ENCODE assay signal across 28 mouse cellular contexts in genomic region chr15:79079567-79079966, GRCm38 (mm10). TPM values are rescaled to one million over a fixed set of nuclear protein-coding genes. Genes with fewer than 3 reads are reported as not detected.
DNase-seq lines count a peak whose midpoint lies in the region; ATAC-seq and TF ChIP-seq lines count a peak whose summit lies in the region.
"Had no signal": no experiment of that assay in that cellular context is flagged by ENCODE, and none has a peak within 500 bp of the region (broad histone marks: within the 10 kb centered on the region; RNA-seq: fewer than 3 reads in every experiment).

No protein-coding gene starts in this region.

- no peak overlapping the region for H3K9ac ChIP-seq in kidney, postnatal 0 days (ENCODE audit: low read depth, low read length)
- H3K9ac ChIP-seq in ES-Bruce4 (ENCODE audit: low read depth, poor library complexity, severe bottlenecking), result no peak overlapping the region
- no peak overlapping the region for H3K9ac ChIP-seq in hindbrain, embryonic 16.5 days (ENCODE audit: low read depth, low read length)
- H3K9ac ChIP-seq: embryonic facial prominence, embryonic 13.5 days; embryonic facial prominence, embryonic 15.5 days; forebrain, embryonic 12.5 days had no signal

- H3K4me3 ChIP-seq in kidney, postnatal 0 days (replicated peaks; ENCODE audit: low read depth, low read length), result no peak overlapping the region
- 0 out of 2 replicates have a peak overlapping the region, but pooled peaks have one; percentile 19 for H3K4me3 ChIP-seq in ES-Bruce4 (ENCODE audit: low read depth, low read length)
- no peak overlapping the region for H3K4me3 ChIP-seq in brown adipose tissue, adult 24 weeks (ENCODE audit: insufficient read depth, low read depth, low read length)
- no peak overlapping the region for H3K4me3 ChIP-seq in hindbrain, embryonic 16.5 days (ENCODE audit: low read length)
- H3K4me3 ChIP-seq: embryonic facial prominence, embryonic 13.5 days; embryonic facial prominence, embryonic 15.5 days; erythroblast, embryonic 14.5 days; forebrain, embryonic 10.5 days; forebrain, embryonic 12.5 days had no signal

- peaks cover 7% of the 10 kb centered on the region; the same call in 1 of the 2 replicates for H3K4me1 ChIP-seq in kidney, postnatal 0 days (replicated peaks; ENCODE audit: insufficient read depth, low read length)
- H3K4me1 ChIP-seq in ES-Bruce4 (ENCODE audit: control insufficient read depth, insufficient read depth, low read length), result peaks cover 4% of the 10 kb centered on the region
- H3K4me1 ChIP-seq in brown adipose tissue, adult 24 weeks (ENCODE audit: control insufficient read depth, insufficient read depth, insufficient read length, low read length), result peaks cover 11% of the 10 kb centered on the region
- H3K4me1 ChIP-seq in hindbrain, embryonic 16.5 days (ENCODE audit: control insufficient read depth, insufficient read depth, low read depth, low read length), result peaks cover 14% of the 10 kb centered on the region

- peaks cover 58% of the 10 kb centered on the region for H3K36me3 ChIP-seq in kidney, postnatal 0 days (ENCODE audit: insufficient read depth, low read length)
- H3K36me3 ChIP-seq in ES-Bruce4 (ENCODE audit: control insufficient read depth, insufficient read depth, low read length, poor library complexity, severe bottlenecking), result peaks cover 79% of the 10 kb centered on the region
- peaks cover 53% of the 10 kb centered on the region for H3K36me3 ChIP-seq in hindbrain, embryonic 16.5 days (ENCODE audit: control insufficient read depth, insufficient read depth, low read length)

- no peak overlapping the region for H3K27ac ChIP-seq in kidney, postnatal 0 days
- peak overlapping the region; percentile 15 for H3K27ac ChIP-seq in ES-Bruce4 (ENCODE audit: insufficient read depth, low read length)
- H3K27ac ChIP-seq in brown adipose tissue, adult 24 weeks (replicated peaks; ENCODE audit: low read depth, low read length), result 0 out of 2 replicates have a peak overlapping the region, but pooled peaks have one; percentile 2
- H3K27ac ChIP-seq in hindbrain, embryonic 16.5 days (ENCODE audit: low read depth, low read length), result no peak overlapping the region
- H3K27ac ChIP-seq: embryonic facial prominence, embryonic 13.5 days; embryonic facial prominence, embryonic 15.5 days; forebrain, embryonic 10.5 days; forebrain, embryonic 12.5 days had no signal

- H3K27me3 ChIP-seq in kidney, postnatal 0 days (ENCODE audit: insufficient read depth, low read length), result no peaks in the 10 kb centered on the region
- H3K27me3 ChIP-seq in ES-Bruce4 (ENCODE audit: control insufficient read depth, insufficient read depth, low read length, poor library complexity, severe bottlenecking), result no peaks in the 10 kb centered on the region
- H3K27me3 ChIP-seq in hindbrain, embryonic 16.5 days (replicated peaks; ENCODE audit: control insufficient read depth, insufficient read depth, low read length), result no peaks in the 10 kb centered on the region
- H3K27me3 ChIP-seq: embryonic facial prominence, embryonic 13.5 days; embryonic facial prominence, embryonic 15.5 days; forebrain, embryonic 12.5 days; Patski had no signal

- no peak for TF ChIP-seq EP300 in ES-Bruce4 (IDR thresholded peaks at IDR 0.05; ENCODE audit: insufficient read depth, low read depth, low read length)

- 79% methylated on average over 7 of the region's 7 CpGs for WGBS in kidney, postnatal 0 days
- WGBS in hindbrain, embryonic 16.5 days, result 97% methylated on average over 7 of the region's 7 CpGs

- no peak for DNase-seq in kidney, postnatal 0 days (ENCODE audit: low spot score)
- DNase-seq in kidney, postnatal 14 days, result no peak
- DNase-seq in thymus, postnatal 14 days, result no peak
- DNase-seq: adrenal gland, adult 8-10 months; adrenal gland, postnatal 14 days; adrenal gland, postnatal 36 days; cerebellum, adult 11 months; cerebellum, adult 18-20 months; cerebellum, adult 8-10 months; cerebellum, adult 9-11 months; cerebellum, postnatal 14 days; cerebellum, postnatal 36 days; embryo, embryonic 11 days had no signal

- TF ChIP-seq CTCF in kidney, postnatal 0 days (IDR thresholded peaks at IDR 0.05; ENCODE audit: low read depth), result no peak
- no peak for TF ChIP-seq CTCF in ES-Bruce4 (IDR thresholded peaks at IDR 0.05; ENCODE audit: low read depth, low read length)

- H3K9me3 ChIP-seq in kidney, postnatal 0 days (replicated peaks; ENCODE audit: low read length), result no peaks in the 10 kb centered on the region
- no peaks in the 10 kb centered on the region for H3K9me3 ChIP-seq in ES-Bruce4 (replicated peaks; ENCODE audit: control insufficient read depth, insufficient read depth, low read length, poor library complexity, severe bottlenecking)
- H3K9me3 ChIP-seq in hindbrain, embryonic 16.5 days (ENCODE audit: control insufficient read depth, low read length), result no peaks in the 10 kb centered on the region
- H3K9me3 ChIP-seq: embryonic facial prominence, embryonic 13.5 days; embryonic facial prominence, embryonic 15.5 days; forebrain, embryonic 10.5 days; forebrain, embryonic 12.5 days; G1E had no signal

- TF ChIP-seq POLR2A in ES-Bruce4 (IDR thresholded peaks at IDR 0.05; ENCODE audit: insufficient read depth, low read length), result no peak

- H3K4me2 ChIP-seq in kidney, postnatal 0 days (ENCODE audit: low read length), result no peak overlapping the region
- no peak overlapping the region for H3K4me2 ChIP-seq in hindbrain, embryonic 16.5 days (ENCODE audit: low read length)
- H3K4me2 ChIP-seq: embryonic facial prominence, embryonic 13.5 days; embryonic facial prominence, embryonic 15.5 days; forebrain, embryonic 12.5 days had no signal

- ATAC-seq in kidney, postnatal 0 days (replicated peaks; ENCODE audit: low FRiP score, low read depth), result 0 out of 2 replicates have a peak, but pooled peaks have one; percentile 49
- no peak for ATAC-seq in hindbrain, embryonic 16.5 days
- ATAC-seq: activated CD4-positive, CD25-positive, alpha-beta regulatory T cell, adult 4 months; forebrain, embryonic 14.5 days; forebrain, embryonic 16.5 days; Patski had no signal

RNA-seq across cellular contexts. Expression of gene Eif3l, which starts 4.6 kb away (rescaled TPM):
- polyA plus RNA-seq in kidney, postnatal 0 days (2015; fragmentation: Nextera tagmentation; extraction: Ambion mirVana), result 199 and 218 TPM in 2 replicates
- polyA plus RNA-seq in ES-Bruce4 (2011; ENCODE audit: insufficient read depth, insufficient read length, low read depth, missing spikeins), result 598 and 608 TPM in 2 replicates
- 177 and 198 TPM in 2 replicates for polyA plus RNA-seq in brown adipose tissue, adult 24 weeks (2012; ENCODE audit: insufficient read depth, insufficient read length, missing spikeins)
- 174 and 177 TPM in 2 replicates for polyA plus RNA-seq in hindbrain, embryonic 16.5 days (2015; fragmentation: Nextera tagmentation; extraction: Ambion mirVana)

RNA-seq across cellular contexts. Expression of gene Ankrd54, which starts 16.9 kb away (rescaled TPM):
- 42.5 and 42.6 TPM in 2 replicates for polyA plus RNA-seq in kidney, postnatal 0 days (2015; fragmentation: Nextera tagmentation; extraction: Ambion mirVana)
- 16.6 and 18.2 TPM in 2 replicates for polyA plus RNA-seq in ES-Bruce4 (2011; ENCODE audit: insufficient read depth, insufficient read length, low read depth, missing spikeins)
- polyA plus RNA-seq in brown adipose tissue, adult 24 weeks (2012; ENCODE audit: insufficient read depth, insufficient read length, missing spikeins), result 5.7 and 8.7 TPM in 2 replicates
- 50.0 and 54.0 TPM in 2 replicates for polyA plus RNA-seq in hindbrain, embryonic 16.5 days (2015; fragmentation: Nextera tagmentation; extraction: Ambion mirVana)

RNA-seq across cellular contexts. Expression of gene Micall1, which starts 29.1 kb away (rescaled TPM):
- 5.9 and 6.6 TPM in 2 replicates for polyA plus RNA-seq in kidney, postnatal 0 days (2015; fragmentation: Nextera tagmentation; extraction: Ambion mirVana)
- polyA plus RNA-seq in ES-Bruce4 (2011; ENCODE audit: insufficient read depth, insufficient read length, low read depth, missing spikeins), result 12.4 and 13.4 TPM in 2 replicates
- 20.2 and 21.8 TPM in 2 replicates for polyA plus RNA-seq in brown adipose tissue, adult 24 weeks (2012; ENCODE audit: insufficient read depth, insufficient read length, missing spikeins)
- polyA plus RNA-seq in hindbrain, embryonic 16.5 days (2015; fragmentation: Nextera tagmentation; extraction: Ambion mirVana), result 11.6 and 13.9 TPM in 2 replicates

RNA-seq across cellular contexts. Expression of gene Galr3, which starts 37.9 kb away (rescaled TPM):
- polyA plus RNA-seq in kidney, postnatal 0 days (2015; fragmentation: Nextera tagmentation; extraction: Ambion mirVana), result 0.13 and 0.24 TPM in 2 replicates
- not detected in 2 replicates for polyA plus RNA-seq in ES-Bruce4 (2011; ENCODE audit: insufficient read depth, insufficient read length, low read depth, missing spikeins)
- not detected in 2 replicates for polyA plus RNA-seq in brown adipose tissue, adult 24 weeks (2012; ENCODE audit: insufficient read depth, insufficient read length, missing spikeins)
- 0.14 TPM in 1 of 2 replicates, not detected in the other for polyA plus RNA-seq in hindbrain, embryonic 16.5 days (2015; fragmentation: Nextera tagmentation; extraction: Ambion mirVana)
- polyA plus RNA-seq: activated CD4-positive, CD25-positive, alpha-beta regulatory T cell, adult 4 months; C2C12; embryonic facial prominence, embryonic 11.5 days; embryonic facial prominence, embryonic 13.5 days; erythroblast, embryonic 14.5 days; forebrain, embryonic 10.5 days; forebrain, embryonic 12.5 days; forebrain, embryonic 14.5 days; forebrain, embryonic 16.5 days; G1E had no signal

RNA-seq across cellular contexts. Expression of gene H1f0, which starts 51.3 kb away (rescaled TPM):
- polyA plus RNA-seq in kidney, postnatal 0 days (2015; fragmentation: Nextera tagmentation; extraction: Ambion mirVana), result 522 and 524 TPM in 2 replicates
- polyA plus RNA-seq in ES-Bruce4 (2011; ENCODE audit: insufficient read depth, insufficient read length, low read depth, missing spikeins), result 59.8 TPM in 2 replicates
- polyA plus RNA-seq in brown adipose tissue, adult 24 weeks (2012; ENCODE audit: insufficient read depth, insufficient read length, missing spikeins), result 128 and 153 TPM in 2 replicates
- 200 and 206 TPM in 2 replicates for polyA plus RNA-seq in hindbrain, embryonic 16.5 days (2015; fragmentation: Nextera tagmentation; extraction: Ambion mirVana)

Comparison
In these comparisons a context has a peak if more than half of its experiments do, and no peak if none do; other contexts are left out.
1. H3K27ac ChIP-seq: peak in ES-Bruce4 (single experiment) and brown adipose tissue, adult 24 weeks (single experiment); none in kidney, postnatal 0 days (single experiment) and hindbrain, embryonic 16.5 days (single experiment).